Mouse (Mus musculus): ENCODE measurements around the gene Galns.

GRCm38 (mm10) chr8:122554786-122555185 lies 56.5 kb downstream of the Galns start:
- TF ChIP-seq CTCF (IDR thresholded peaks at IDR 0.05; ENCODE audit: low read depth) (no peak), EP300 (IDR thresholded peaks at IDR 0.05; ENCODE audit: low read depth) (no peak)

Measured in liver, postnatal 0 days (tissue).